Mouse (Mus musculus) lung, postnatal 0 days (tissue): ENCODE results near the gene Urb1. TPM values are rescaled to one million over a fixed set of nuclear protein-coding genes. Genes with fewer than 3 reads are reported as not detected.

Source experiments
- ATAC-seq: fragments of 200-750 bp; cut with Nextera tagmentation; 2 replicates; pipeline ENCODE4 v1.8.0; 2017; ENCODE audit warnings: moderate library complexity
- DNase-seq: peaks from one replicate; pipeline ENCODE4 v3.0.0-alpha.2; 2016; ENCODE audit warnings: low spot score
- H3K27ac ChIP-seq: fragments of 300-500 bp; sonication (generic); 2 replicates; pipeline ENCODE4 v1.5.1; 2014; ENCODE audit warnings: antibody characterized with exemption, mild to moderate bottlenecking, low read length, mixed read lengths
- H3K27me3 ChIP-seq: fragments of 300-500 bp; sonication (generic); replicated peaks from 2 replicates; pipeline ENCODE4 v1.6.1; 2014; ENCODE audit warnings: low read length, mixed read lengths; ENCODE audit not compliant: insufficient read depth
- H3K36me3 ChIP-seq: fragments of 300-500 bp; sonication (generic); 2 replicates; pipeline ENCODE4 v1.6.1; 2014; ENCODE audit warnings: low read length, mixed read lengths; ENCODE audit not compliant: insufficient read depth
- H3K4me1 ChIP-seq: fragments of 300-500 bp; sonication (generic); 2 replicates; pipeline ENCODE4 v1.6.1; 2014; ENCODE audit warnings: antibody characterized with exemption, low read depth, low read length, mixed read lengths; ENCODE audit not compliant: insufficient read depth
- H3K4me2 ChIP-seq: fragments of 300-500 bp; sonication (generic); replicated peaks from 2 replicates; pipeline ENCODE4 v1.6.1; 2014; ENCODE audit warnings: low read depth, mild to moderate bottlenecking, low read length, moderate library complexity, mixed read lengths
- H3K4me3 ChIP-seq: fragments of 300-500 bp; sonication (generic); 2 replicates; pipeline ENCODE4 v1.5.1; 2014; ENCODE audit warnings: low read depth, low read length
- H3K9ac ChIP-seq: fragments of 300-500 bp; sonication (generic); replicated peaks from 2 replicates; pipeline ENCODE4 v1.6.1; 2014; ENCODE audit warnings: low read depth, mild to moderate bottlenecking
- H3K9me3 ChIP-seq: fragments of 300-500 bp; sonication (generic); 2 replicates; pipeline ENCODE4 v1.6.1; 2016; ENCODE audit warnings: low read length, mixed read lengths
- CTCF ChIP-seq: IDR thresholded peaks from 2 replicates; pipeline ENCODE4 v1.5.1; 2016; ENCODE audit warnings: antibody characterized with exemption, mild to moderate bottlenecking
- EP300 ChIP-seq: IDR thresholded peaks from 2 replicates; pipeline ENCODE4 v1.6.1; 2016; ENCODE audit warnings: antibody characterized with exemption, mild to moderate bottlenecking, control low read depth
- WGBS: fragments of 180-500 bp; shearing (Covaris S2); extraction: QIAGEN DNeasy Blood & Tissue Kit; methylation state at CpG from one replicate; pipeline ENCODE4 v1.1.7; 2014; 5-methylcytosine and 5-hydroxymethylcytosine counted together
- polyA plus RNA-seq: library from polyadenylated mRNA; unstranded; fragments of >200 nt; fragmentation: Nextera tagmentation; extraction: Ambion mirVana; gene quantifications from 2 replicates; pipeline ENCODE4 v1.2.1, GENCODE M21; 2015

The Urb1 gene
- polyA plus RNA-seq, 1 experiment from 2014 or later = 2.7 TPM

DNA sequence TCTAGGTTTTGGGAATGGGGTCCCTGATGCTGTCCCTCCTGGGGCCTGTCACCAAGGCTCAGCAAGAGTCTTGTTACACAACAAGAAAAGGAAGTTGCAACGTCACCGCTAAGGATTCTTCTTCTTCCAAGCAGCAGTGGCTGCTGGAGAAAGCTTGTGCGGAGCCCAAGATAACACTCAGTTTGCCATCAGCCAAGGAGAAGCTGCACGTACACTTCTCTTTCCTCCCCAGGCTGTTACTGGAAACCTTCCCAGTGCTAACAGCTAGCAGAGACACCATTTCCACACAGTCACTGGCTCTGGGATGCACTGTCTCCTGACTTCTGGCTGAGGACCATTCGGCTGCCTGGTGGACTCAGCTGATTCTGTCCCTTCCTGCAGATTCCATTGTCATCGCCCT is 63.1 kb downstream of the Urb1 start:
- Histone ChIP-seq H3K4me1 (no peaks in the 10 kb centered on the region), H3K36me3 (no peaks in the 10 kb centered on the region), H3K9ac (no peak overlapping the region), H3K9me3 (no peaks in the 10 kb centered on the region), H3K27me3 (no peaks in the 10 kb centered on the region), H3K4me2 (no peak overlapping the region), H3K4me3 (no peak overlapping the region), H3K27ac (no peak overlapping the region)
- WGBS = 52% methylated on average over 6 of the region's 6 CpGs
- TF ChIP-seq EP300 = no peak
- TF ChIP-seq CTCF = no peak
- ATAC-seq = peak; percentile 45
- DNase-seq = peak; percentile 61

DNA sequence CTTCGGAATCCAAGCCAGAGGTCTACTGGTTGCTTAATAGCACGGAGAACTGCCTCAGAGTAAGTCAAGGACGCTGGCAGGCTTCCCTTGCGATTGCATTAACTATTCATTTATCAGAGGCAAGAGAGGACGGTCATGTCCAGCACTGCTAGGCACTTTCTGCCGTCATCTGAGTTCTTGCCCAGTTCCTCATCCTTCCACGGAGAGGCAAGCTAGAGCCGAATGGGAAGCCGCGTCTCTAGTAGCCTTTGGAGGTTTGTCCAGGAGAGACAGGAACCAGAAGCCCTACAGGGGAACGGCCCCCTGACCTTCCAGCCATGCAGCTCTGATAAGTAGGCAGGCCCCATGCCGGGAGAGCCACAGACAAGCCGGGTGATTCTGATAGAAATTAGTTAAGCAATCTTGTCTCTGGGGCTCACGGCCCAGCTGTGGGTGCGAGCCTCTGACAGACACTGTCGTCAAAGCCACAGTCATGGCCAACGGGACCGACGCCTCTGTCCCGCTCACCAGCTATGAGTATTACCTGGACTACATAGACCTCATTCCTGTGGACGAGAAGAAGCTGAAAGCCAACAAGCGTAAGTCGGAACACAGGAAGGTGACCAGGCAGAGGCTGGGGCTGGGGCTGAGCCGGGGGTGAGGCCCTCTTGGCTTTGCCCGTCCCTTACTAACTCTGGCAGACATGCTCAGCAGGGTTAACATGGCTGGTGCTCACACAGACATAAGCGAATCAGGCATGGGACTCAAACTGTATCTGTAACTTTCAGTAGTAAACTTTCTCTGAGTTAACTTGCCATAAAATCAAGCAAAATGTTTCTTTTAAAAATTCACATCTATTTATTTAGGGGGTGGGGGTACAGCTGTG is 71.9 kb downstream of the Urb1 start, which contains the start of gene Mrap:
Gene Mrap (plus strand): TSS at position 116 of the 865 bp plus-strand sequence.
- DNase-seq (peak; percentile 90), ATAC-seq (peak; percentile 81)
- Histone ChIP-seq H3K4me1 (no peaks in the 10 kb centered on the region), H3K27ac (peak within 1 kb of the TSS; percentile 26; the same call in 1 of the 2 replicates), H3K36me3 (no peaks in the 10 kb centered on the region), H3K4me3 (peak within 1 kb of the TSS; percentile 12; the same call in 1 of the 2 replicates), H3K4me2 (peak within 1 kb of the TSS; percentile 32), H3K9ac (no peak within 1 kb of the TSS), H3K9me3 (no peaks in the 10 kb centered on the region), H3K27me3 (no peaks in the 10 kb centered on the region)
- TF ChIP-seq EP300 = no peak
- peak; percentile 61 for TF ChIP-seq CTCF
- WGBS = 59% methylated on average over 26 of the region's 26 CpGs

DNA sequence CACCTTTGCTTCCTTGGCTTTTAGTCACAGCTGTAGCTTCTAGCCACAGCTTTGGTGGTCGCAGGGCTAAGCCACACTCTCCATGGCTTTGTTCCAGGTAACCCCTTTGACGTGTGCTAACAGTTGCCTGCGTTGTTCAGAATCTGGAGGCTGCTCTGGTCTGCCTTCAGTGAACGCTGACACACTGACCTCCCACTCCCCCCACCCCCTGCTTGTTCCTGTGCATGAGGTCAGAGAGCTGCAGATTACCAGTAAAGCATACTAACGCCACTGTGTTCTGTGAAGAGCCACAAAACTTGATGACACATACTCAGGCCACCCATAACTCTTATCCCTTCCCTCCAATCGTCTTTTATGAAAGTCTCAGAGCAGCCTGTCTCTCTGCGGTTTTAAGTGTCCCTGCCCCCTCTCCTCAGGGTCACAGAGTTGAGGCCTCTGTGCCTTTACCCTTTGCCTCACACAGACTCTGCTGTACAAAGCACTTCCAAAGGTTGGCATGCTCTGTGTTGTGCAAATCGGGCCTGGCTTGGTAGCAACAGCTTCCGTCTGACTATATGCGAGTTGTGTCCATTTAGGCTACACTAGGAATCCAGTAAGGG is 73.4 kb downstream of the Urb1 start:
- no peaks in the 10 kb centered on the region for H3K27me3 ChIP-seq
- no peaks in the 10 kb centered on the region for H3K4me1 ChIP-seq
- ATAC-seq = peak; percentile 42
- WGBS = 39% methylated on average over 10 of the region's 10 CpGs
- DNase-seq = peak; percentile 33
- no peaks in the 10 kb centered on the region for H3K36me3 ChIP-seq
- no peak overlapping the region for H3K27ac ChIP-seq
- no peaks in the 10 kb centered on the region for H3K9me3 ChIP-seq
- no peak overlapping the region for H3K4me3 ChIP-seq
- no peak overlapping the region for H3K4me2 ChIP-seq
- no peak overlapping the region for H3K9ac ChIP-seq
- no peak for TF ChIP-seq EP300

DNA sequence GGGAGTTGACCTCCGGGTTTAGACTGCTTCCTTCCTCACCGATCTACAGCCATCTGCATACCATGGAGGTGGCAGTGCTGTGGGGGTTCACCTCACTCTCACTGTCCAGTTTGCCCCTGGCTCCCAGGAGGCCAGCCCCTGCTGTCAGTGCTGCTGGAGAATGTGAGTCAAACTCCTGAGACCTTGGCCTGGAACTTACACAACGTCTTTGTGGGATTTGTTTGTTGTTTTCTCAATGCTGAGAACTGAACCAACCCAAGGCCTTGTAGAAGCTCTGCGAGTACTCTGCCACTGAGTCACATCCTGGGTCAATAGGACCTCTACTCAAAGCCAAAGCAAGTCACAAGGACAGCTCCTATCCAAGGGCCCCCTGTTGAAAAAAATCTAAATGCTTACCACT is 74.6 kb downstream of the Urb1 start:
- no peak for DNase-seq
- Histone ChIP-seq H3K27ac (no peak overlapping the region), H3K4me1 (no peaks in the 10 kb centered on the region), H3K4me2 (no peak overlapping the region), H3K9me3 (no peaks in the 10 kb centered on the region), H3K36me3 (no peaks in the 10 kb centered on the region), H3K27me3 (no peaks in the 10 kb centered on the region), H3K4me3 (no peak overlapping the region), H3K9ac (no peak overlapping the region)
- ATAC-seq = no peak
- TF ChIP-seq EP300 (no peak), CTCF (no peak)
- WGBS = 64% methylated on average over 4 of the region's 4 CpGs

DNA sequence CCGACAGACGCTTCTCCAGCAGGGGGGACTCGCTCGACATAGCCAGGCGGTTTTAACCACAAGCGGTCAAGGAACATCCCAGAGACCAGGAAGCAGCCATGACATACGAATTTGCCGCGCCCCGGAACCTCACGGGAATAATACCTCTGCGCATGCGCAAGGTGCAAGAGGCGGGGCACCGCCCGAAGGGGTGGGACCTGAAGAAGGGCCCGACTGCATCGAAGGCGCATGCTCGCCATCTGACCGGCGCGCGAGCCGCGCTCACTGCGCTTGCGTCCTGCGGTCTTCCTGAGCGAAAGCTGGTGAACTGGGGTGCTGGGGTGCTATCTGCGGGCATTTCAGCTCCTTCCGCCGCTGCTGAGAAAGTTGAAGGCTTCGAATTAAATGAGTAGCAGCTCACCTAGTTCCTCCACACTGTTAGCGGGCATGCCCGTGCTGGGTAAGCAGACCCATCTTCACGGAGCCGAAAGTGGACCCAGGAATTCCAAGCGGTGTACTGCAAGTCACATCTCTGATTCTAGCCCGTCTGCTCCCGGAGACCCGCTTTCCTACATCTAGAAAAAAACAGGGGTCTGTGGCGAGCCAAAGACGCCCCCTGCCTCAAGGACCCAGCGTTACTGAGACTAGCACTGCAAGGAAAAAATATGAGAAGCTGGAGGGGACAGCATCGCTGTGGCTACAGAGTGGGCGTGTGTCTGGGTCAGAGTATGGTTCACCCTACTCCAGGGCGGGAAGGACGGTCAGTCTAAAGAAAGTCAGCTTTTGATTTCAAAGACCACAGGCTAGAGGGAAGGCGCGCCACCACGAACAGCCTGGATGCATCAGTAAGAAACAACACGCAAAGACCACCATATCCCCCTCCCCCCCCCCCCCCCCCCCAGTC is 82.7 kb downstream of the Urb1 start, which contains the start of gene Mis18a:
Gene Mis18a (minus strand): TSS at position 172 of the 883 bp plus-strand sequence.
- peak; percentile 31 for TF ChIP-seq CTCF
- TF ChIP-seq EP300 = no peak
- WGBS = 2% methylated on average over 53 of the region's 53 CpGs
- peak within 1 kb of the TSS; percentile 96 for H3K4me2 ChIP-seq

More for the DNA sequence above, 82.7 kb downstream of the Urb1 start, which contains the start of gene Mis18a:
- H3K9ac ChIP-seq = peak within 1 kb of the TSS; percentile 72
- no peaks in the 10 kb centered on the region for H3K36me3 ChIP-seq
- peak; percentile 98 for DNase-seq
- H3K4me3 ChIP-seq = peak within 1 kb of the TSS; percentile 74
- H3K4me1 ChIP-seq = peaks cover 4% of the 10 kb centered on the region; the same call in 1 of the 2 replicates
- no peaks in the 10 kb centered on the region for H3K9me3 ChIP-seq
- no peaks in the 10 kb centered on the region for H3K27me3 ChIP-seq
- no peak within 1 kb of the TSS for H3K27ac ChIP-seq
- peak; percentile 98 for ATAC-seq
